Mouse (Mus musculus): ENCODE data around the gene Thg1l. TPM values are rescaled to one million over a fixed set of nuclear protein-coding genes. Genes with fewer than 3 reads are reported as not detected.

The Thg1l gene
- 23.2 and 29.3 TPM in 2 replicates for total RNA-seq (2017)

DNA sequence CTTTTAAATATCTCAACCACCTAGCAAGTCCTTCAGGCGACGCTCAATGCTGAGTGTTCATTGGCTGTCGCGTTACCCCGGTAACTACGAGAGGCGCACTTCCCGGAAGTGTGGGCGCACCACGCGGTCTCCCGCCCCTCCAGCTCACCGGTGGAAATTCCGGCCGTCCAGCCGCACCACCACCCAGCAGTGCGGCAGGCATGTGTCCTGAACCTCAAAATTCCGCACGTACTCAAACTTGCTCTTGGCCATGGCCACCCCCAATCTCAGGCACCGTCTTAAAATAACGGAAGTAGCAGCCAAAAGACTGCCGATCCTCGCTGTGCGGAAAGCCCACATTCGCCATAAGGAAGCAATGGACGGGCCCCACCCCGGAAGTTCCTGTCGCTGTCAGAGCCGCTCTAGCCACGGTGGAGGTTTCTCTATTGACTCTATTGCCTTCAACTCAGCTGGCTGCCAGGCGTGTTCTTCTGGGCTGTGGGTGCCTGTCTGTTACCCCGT lies at the start of gene Thg1l:
Gene Thg1l (minus strand): TSS at position 368 of the 501 bp plus-strand sequence.
- ATAC-seq (replicated peaks in 1 of 2; ENCODE audit: insufficient read depth in 1 of 2, low FRiP score in 2 of 2, low TSS enrichment in 1 of 2, low read depth in 1 of 2, poor library complexity in 2 of 2, severe bottlenecking in 2 of 2): peak; percentile 98 to 99

DNA sequence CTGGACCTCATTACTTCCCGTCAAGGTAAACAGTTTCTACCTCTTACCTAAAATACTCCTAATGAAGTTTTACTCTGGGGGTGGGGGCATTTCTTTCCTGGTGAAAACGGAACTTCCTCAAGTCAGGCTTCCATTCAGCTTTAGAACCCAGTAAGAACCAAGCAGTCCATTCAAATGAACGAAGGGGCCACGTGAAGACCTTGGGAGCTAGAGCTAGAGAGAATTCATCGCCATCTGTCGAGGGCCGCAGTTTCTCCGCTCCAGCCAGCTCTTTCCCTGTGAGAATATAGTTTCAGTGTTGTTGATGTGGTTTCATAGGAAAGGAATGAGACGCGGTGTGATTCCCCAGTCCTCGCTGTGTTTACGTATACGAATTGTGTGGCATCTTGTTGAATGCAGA lies 36.8 kb upstream of the Thg1l start:
- no peak for ATAC-seq (replicated peaks in 1 of 2; ENCODE audit: insufficient read depth in 1 of 2, low FRiP score in 2 of 2, low TSS enrichment in 1 of 2, low read depth in 1 of 2, poor library complexity in 2 of 2, severe bottlenecking in 2 of 2)

DNA sequence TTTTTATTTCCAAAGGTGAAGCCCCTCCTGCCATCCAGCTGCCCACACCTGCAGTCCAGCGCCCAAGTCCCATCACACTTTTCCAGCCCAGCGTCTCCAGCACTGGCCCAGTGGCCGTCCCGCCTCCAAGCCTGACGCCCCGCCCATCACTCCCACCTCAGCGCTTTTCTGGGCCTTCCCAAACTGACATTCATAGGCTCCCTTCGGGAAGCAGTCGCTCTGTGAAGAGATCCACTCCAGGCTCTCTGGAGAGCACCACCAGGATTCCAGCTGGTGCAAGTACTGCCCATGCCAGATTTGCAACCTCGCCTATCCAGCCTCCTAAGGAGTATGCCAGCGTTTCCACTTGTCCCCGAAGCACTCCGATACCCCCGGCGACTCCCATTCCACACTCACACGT lies 36.3 kb upstream of the Thg1l start:
- ATAC-seq (replicated peaks in 1 of 2; ENCODE audit: insufficient read depth in 1 of 2, low FRiP score in 2 of 2, low TSS enrichment in 1 of 2, low read depth in 1 of 2, poor library complexity in 2 of 2, severe bottlenecking in 2 of 2): 0 out of 4 replicates have a peak, but pooled peaks of 1 of the 2 experiments have one; percentile 17

DNA sequence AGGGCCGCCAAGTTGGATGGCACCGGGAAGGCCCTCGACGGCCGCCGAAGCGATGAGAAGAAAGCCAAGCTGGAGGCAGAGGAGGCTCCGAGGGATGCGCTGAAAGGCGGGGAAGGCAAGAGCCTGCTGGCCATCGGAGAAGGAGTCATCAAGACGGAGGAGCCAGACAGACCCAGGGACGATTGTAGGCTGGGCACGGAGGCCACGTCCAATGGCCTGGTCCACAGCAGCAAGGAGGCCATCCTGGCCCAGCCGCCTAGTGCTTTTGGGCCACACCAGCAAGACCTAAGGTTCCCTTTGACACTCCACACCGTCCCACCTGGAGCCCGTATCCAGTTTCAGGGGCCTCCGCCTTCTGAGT lies 25.6 kb upstream of the Thg1l start:
- no peak for ATAC-seq (replicated peaks in 1 of 2; ENCODE audit: insufficient read depth in 1 of 2, low FRiP score in 2 of 2, low TSS enrichment in 1 of 2, low read depth in 1 of 2, poor library complexity in 2 of 2, severe bottlenecking in 2 of 2)

DNA sequence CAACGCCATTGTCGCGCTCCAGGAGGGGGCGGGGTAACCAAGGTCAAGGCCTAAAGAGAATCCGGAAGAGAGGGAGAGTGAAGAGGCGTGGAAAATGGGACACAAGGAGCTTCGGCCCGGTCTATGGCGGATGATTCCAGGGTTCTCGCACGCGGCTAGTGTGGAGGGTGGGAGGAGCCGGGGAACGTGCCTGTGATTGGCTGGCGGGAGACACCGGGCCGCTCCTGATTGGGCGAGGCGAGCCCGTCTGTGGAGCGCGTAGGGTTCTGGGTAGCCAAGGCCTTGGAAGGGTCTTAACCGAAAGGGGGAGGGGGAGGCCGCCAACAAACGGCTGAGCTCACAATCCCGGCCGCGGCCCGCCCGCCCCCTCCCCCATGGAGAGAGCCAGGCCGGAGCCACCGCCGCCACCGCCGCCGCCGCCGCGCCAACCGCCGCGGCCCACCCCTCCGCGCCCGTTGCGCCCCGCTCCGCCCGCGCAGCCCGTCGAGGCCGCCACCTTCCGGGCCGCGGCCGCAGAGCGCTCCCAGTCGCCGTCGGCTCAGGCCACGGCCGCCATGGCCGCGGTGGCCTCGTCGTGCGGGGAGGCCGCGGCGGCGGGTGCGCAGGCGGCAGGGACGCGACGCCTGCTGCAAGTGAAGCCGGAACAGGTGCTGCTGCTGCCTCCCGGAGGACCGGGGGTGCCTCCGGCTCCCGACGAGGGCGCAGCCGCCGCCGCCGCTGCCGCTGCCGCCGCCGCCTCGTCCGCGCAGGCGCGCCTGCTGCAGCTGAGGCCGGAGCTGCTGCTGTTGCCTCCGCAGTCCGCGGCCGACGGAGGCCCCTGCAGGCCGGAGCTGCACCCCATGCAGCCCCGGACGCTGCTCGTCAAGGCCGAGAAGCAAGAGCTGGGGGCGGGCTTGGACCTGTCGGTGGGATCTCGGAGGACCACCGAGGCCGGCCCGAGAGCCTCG lies 24.9 kb upstream of the Thg1l start, which contains the start of gene Sox30:
Gene Sox30 (plus strand): TSS at position 365 of the 947 bp plus-strand sequence.
- ATAC-seq (replicated peaks in 1 of 2; ENCODE audit: insufficient read depth in 1 of 2, low FRiP score in 2 of 2, low TSS enrichment in 1 of 2, low read depth in 1 of 2, poor library complexity in 2 of 2, severe bottlenecking in 2 of 2): peak; percentile 56 to 75

DNA sequence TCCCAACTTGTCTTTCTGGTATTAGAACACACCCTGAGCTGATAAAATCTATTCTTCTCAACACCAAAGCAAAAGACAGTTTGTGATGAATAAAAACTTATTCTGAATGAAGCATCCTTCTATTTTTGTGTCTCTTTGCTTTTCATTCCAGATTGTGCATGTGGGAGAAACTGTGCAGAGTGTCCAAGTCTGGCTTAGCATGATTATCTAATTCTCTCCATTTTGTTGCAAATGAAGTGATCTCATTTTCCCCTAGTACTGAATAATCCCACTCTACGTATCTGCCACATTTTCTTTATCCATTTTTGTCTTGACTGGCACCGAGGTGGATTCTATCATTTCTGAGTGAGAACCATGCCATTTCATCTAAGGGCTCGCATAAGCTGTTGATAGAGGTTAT lies 20.8 kb upstream of the Thg1l start:
- ATAC-seq (replicated peaks in 1 of 2; ENCODE audit: insufficient read depth in 1 of 2, low FRiP score in 2 of 2, low TSS enrichment in 1 of 2, low read depth in 1 of 2, poor library complexity in 2 of 2, severe bottlenecking in 2 of 2): no peak

DNA sequence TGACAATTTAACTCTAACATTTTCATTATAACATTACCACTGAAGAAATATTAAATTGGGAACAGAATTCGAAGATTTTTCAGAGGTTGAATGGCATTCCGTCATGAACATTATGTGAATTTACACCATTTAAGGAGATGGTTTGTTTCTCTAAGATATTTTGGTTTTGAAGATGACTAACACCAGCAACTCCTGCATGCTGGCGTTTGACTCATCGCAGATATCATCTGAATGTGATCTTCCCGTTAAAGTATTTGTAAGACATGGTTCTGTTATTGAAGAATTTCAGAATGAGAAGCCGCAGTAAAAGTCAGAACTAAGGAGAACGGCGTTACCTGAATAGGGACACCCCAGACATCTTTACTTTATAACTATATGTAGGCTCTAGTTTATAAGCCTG lies 19.2 kb upstream of the Thg1l start:
- ATAC-seq (replicated peaks in 1 of 2; ENCODE audit: insufficient read depth in 1 of 2, low FRiP score in 2 of 2, low TSS enrichment in 1 of 2, low read depth in 1 of 2, poor library complexity in 2 of 2, severe bottlenecking in 2 of 2): no peak

DNA sequence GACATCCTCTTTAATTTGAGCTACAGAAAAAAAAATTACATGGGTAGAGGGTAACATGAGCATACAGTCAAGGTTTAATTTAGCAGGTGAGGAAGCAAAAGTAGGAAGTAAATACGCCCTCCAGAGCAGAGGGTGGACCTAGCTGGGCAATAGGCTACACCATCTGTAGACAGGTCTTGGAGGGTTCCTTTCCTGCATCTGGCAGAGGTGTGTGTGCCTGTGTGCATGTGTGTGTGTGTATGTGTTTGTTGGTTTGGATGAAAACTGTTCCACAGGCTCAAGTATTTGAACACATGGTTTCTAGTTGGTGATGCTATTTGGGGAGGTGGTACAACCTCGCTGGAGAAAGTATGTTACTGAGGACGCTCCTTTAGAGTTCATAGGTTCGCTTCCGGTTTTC lies 18.3 kb upstream of the Thg1l start:
- ATAC-seq (replicated peaks in 1 of 2; ENCODE audit: insufficient read depth in 1 of 2, low FRiP score in 2 of 2, low TSS enrichment in 1 of 2, low read depth in 1 of 2, poor library complexity in 2 of 2, severe bottlenecking in 2 of 2): no peak

DNA sequence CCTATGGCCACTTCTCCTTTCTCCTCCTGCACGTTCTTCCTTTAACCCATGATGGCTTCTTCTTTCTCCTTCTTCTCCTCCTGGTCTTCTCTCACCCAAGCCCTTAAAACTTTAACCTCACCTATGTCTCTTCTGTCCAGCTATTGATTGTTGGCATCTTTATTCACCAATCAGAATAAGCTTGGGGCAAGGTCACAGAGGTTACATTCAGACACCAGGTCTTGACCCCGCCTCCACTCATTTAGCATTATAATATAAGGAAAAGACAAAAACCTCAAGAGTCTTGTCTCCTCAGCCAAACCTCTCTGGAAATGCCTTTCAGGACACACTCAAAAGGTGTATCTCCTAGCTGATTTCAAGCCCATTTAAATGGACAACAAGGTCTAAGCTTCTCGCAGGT lies 13.2 kb upstream of the Thg1l start:
- ATAC-seq (replicated peaks in 1 of 2; ENCODE audit: insufficient read depth in 1 of 2, low FRiP score in 2 of 2, low TSS enrichment in 1 of 2, low read depth in 1 of 2, poor library complexity in 2 of 2, severe bottlenecking in 2 of 2): no peak

DNA sequence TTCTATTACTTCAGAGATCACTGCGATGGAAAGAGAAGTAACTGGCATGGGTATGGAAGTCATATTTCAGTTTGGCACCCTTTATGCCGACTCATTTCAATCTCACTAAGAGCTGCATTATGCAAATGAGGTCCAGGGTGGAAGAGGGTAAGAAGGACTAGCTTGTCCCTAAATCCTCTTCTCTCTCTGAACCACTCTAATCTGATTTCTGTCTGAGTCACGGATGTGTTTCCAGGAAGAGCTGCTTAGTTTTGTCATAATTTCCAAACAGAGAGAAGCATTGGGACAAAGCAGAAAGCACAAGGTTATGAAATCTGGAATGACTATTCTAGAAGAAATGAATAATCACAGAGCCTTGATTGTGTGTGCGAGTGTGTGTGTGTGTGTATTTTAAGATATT lies 11.6 kb upstream of the Thg1l start:
- ATAC-seq (replicated peaks in 1 of 2; ENCODE audit: insufficient read depth in 1 of 2, low FRiP score in 2 of 2, low TSS enrichment in 1 of 2, low read depth in 1 of 2, poor library complexity in 2 of 2, severe bottlenecking in 2 of 2): no peak

DNA sequence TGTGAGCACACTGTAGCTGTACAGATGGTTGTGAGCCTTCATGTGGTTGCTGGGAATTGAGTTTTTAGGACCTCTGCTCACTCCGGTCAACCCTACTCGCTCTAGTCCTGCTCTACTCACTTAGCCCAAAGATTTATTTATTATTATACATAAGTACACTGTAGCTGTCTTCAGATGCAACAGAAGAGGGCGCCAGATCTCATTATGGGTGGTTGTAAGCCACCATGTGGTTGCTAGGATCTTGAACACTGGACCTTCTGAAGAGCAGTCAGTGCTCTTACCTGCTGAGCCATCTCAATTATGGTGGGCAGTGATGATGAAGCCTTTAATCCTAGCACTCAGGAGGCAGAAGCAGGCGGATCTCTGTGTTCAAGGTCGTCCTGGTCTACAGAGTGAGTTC lies 4.7 kb upstream of the Thg1l start:
- ATAC-seq (replicated peaks in 1 of 2; ENCODE audit: insufficient read depth in 1 of 2, low FRiP score in 2 of 2, low TSS enrichment in 1 of 2, low read depth in 1 of 2, poor library complexity in 2 of 2, severe bottlenecking in 2 of 2): no peak

DNA sequence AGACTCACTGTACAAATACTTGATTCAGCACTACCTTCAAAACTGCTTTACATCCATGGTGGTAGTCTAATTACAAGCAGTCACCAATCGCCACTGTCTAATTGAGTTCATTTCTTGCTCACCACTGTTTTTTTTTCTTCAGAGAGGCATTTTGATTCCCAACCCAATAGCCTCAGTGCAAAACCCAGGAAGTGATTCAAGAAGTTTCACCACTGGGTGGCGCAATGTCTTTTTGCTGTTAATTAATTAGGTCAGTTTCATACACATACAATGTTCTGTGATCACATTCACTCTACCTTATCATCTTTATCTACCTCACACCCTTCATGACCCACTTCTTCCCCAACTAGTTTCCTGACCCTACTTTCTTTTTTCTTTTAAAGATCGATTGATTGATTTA lies 4.3 kb upstream of the Thg1l start:
- ATAC-seq (replicated peaks in 1 of 2; ENCODE audit: insufficient read depth in 1 of 2, low FRiP score in 2 of 2, low TSS enrichment in 1 of 2, low read depth in 1 of 2, poor library complexity in 2 of 2, severe bottlenecking in 2 of 2): 0 out of 4 replicates have a peak, but pooled peaks of 1 of the 2 experiments have one; percentile 24

DNA sequence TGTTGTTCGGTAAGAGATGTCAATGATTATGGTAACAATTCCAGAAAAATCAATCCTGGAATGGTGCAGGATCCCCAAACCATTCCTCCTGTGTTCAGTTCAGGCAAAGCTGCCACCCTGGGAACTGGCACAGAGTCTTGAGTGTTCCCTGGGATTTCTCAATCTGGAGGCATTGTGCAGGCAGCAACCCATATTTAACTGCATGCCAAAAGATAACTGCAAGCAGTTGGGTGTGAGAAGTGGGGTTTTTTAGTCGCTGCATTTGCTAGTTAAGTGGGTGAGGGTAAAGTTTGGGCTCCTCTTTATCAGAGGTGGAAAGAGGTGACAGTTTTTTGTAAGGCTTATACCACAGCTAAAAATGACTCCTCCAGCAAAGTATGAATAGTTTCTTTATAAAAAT lies 7.8 kb downstream of the Thg1l start:
- ATAC-seq (replicated peaks in 1 of 2; ENCODE audit: insufficient read depth in 1 of 2, low FRiP score in 2 of 2, low TSS enrichment in 1 of 2, low read depth in 1 of 2, poor library complexity in 2 of 2, severe bottlenecking in 2 of 2): no peak

DNA sequence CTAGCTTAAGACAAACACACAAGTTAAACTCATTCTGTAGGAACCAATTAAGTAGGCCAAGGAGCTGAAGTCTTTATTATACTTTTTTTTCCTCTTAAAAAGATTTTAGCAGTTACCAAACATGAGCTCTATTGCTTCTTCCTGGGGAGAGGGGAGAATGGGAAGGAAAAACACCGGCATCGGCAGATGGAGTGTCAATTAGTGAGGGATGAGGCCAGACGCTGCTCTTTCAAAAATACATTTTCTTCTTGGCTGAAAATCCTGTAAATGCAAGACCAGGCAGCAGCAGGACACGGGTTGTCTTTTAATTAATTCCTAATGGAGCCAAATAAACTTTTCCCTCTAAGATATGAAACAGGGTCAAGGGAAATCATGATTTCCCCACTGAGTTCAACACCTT lies 8.5 kb downstream of the Thg1l start:
- no peak for ATAC-seq (replicated peaks in 1 of 2; ENCODE audit: insufficient read depth in 1 of 2, low FRiP score in 2 of 2, low TSS enrichment in 1 of 2, low read depth in 1 of 2, poor library complexity in 2 of 2, severe bottlenecking in 2 of 2)

DNA sequence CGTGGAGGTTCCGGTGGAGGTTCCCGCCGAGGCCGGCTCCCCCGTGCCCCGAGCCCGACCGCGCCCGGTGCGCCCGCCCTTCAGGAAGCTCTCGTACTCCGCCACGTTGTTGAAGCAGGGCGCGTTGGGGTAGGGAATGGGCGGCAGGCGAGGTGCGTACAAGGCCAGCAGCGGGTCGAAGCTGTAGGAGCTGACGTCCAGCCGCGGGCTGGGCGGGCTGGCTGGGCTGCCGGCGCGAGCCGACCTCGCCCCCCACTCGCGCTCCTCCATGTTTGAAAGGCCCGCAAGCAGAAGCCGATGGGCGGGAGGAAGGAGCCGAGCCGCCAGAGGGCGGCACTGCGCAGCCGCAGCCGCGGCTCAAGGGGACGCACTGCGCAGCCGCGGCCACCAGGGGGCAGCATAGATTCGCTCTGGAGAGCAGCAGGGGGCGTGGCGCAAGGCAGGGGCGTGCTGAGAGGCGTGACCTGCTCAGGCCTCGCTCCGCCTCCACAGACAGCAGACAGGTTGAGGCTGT lies 10.6 kb downstream of the Thg1l start, which contains the start of gene Lsm11:
Gene Lsm11 (minus strand): TSS at position 293 of the 514 bp plus-strand sequence.
- peak; percentile 92 to 96 for ATAC-seq (replicated peaks in 1 of 2; ENCODE audit: insufficient read depth in 1 of 2, low FRiP score in 2 of 2, low TSS enrichment in 1 of 2, low read depth in 1 of 2, poor library complexity in 2 of 2, severe bottlenecking in 2 of 2)

DNA sequence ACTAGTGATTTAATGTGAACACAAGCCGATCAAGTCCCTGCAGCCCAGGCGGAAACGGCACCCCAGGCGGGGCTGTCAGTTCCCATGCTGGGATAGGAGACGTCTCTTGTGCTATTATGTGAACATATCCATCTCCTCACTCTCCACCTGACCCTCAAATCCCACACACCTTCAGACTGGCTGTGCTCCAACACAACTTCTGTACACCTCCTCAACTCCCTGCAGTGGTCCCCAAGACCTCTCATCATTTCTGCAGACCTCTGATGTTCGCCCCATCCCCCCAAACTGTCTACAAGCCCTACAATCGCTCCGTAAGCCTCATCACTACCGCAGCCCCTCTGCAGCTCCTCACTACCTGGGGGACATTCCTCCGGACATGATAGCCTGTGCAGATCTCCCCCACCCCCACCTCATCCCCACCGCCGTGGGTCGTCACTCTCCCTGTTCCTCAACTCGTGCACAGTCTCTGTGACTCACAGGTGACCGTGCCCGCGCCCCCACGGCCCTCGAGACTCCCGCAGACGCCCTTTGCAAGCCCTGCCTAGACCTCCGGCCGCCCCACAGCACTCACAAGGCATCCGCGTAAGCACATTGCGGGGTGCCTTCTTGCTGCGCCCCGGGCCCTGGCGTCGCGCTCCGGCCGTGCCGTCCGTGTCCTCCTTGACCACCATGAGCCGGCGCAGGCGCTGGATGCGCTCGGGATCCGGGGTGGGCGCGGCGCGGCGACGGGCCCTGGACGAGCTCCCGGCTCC lies 11.2 kb downstream of the Thg1l start:
- peak; percentile 7 to 26; a peak in 3 of 4 replicates for ATAC-seq (replicated peaks in 1 of 2; ENCODE audit: insufficient read depth in 1 of 2, low FRiP score in 2 of 2, low TSS enrichment in 1 of 2, low read depth in 1 of 2, poor library complexity in 2 of 2, severe bottlenecking in 2 of 2)

DNA sequence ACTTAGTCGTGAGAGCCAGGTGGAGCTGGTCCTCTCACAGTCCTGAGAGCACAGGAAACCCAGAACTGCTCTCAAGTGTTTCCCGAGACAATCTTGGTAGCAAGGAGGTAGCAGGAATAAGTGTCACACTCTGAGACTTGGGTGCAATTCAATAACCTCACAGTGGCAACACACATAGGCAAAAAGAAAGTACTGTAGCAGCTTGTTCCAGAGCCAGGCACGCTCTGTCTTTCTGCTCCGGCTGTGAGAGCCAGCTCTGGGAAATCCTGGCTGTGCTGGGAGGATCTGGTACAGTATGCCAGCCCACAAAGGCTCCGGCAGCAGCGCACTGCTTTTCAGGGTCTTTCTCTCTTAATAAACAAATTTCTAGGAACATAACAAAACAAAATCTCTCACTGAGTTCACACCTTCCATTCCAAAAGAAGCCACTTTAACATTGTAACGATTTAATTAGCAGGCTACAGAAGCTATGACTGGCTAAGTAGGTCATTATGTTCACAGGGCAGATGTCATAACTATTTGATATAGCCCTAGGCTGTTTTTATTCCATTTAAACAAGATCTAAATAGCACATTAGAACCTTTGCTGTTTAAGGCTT lies 12.1 kb downstream of the Thg1l start:
- ATAC-seq (replicated peaks in 1 of 2; ENCODE audit: insufficient read depth in 1 of 2, low FRiP score in 2 of 2, low TSS enrichment in 1 of 2, low read depth in 1 of 2, poor library complexity in 2 of 2, severe bottlenecking in 2 of 2): no peak
